Mouse (Mus musculus) myocyte (in vitro differentiated cells): ENCODE measurements around the gene Fut1.

Experiments
- MAX ChIP-seq: IDR thresholded peaks from one replicate; pipeline ENCODE4 v1.6.1; 2011; ENCODE audit warnings: low read depth, mild to moderate bottlenecking, control low read depth
- MYOD1 ChIP-seq, 3 experiments: IDR thresholded peaks; one replicate each; pipeline ENCODE4 v1.6.1; 2011; ENCODE audit warnings: control low read depth in 2 of 3, low read depth in 2 of 3, mild to moderate bottlenecking in 2 of 3, moderate library complexity in 1 of 3; ENCODE audit not compliant: insufficient read length in 2 of 3, control insufficient read depth in 1 of 3
- MYOG ChIP-seq, 3 experiments: IDR thresholded peaks; one replicate each; pipeline ENCODE4 v1.6.1; 2011; ENCODE audit warnings: control low read depth in 2 of 3, low read depth in 2 of 3, mild to moderate bottlenecking in 2 of 3; ENCODE audit not compliant: insufficient read length in 2 of 3, control insufficient read depth in 1 of 3, insufficient read depth in 1 of 3
- POLR2A ChIP-seq: IDR thresholded peaks from one replicate; pipeline ENCODE4 v1.6.1; 2011; ENCODE audit warnings: low read depth, mild to moderate bottlenecking, control low read depth, moderate library complexity; ENCODE audit not compliant: insufficient read length
- POLR2AphosphoS2 ChIP-seq: IDR thresholded peaks from one replicate; pipeline ENCODE4 v1.6.1; 2011; ENCODE audit warnings: low read depth, control low read depth; ENCODE audit not compliant: insufficient read length
- REST ChIP-seq: IDR thresholded peaks from one replicate; pipeline ENCODE4 v1.6.1; 2011; ENCODE audit warnings: mild to moderate bottlenecking, control low read depth, moderate library complexity; ENCODE audit not compliant: insufficient read depth, insufficient read length
- SRF ChIP-seq: IDR thresholded peaks from one replicate; pipeline ENCODE4 v1.6.1; 2011; ENCODE audit warnings: low read depth; ENCODE audit not compliant: control insufficient read depth, insufficient read length
- TCF12 ChIP-seq: IDR thresholded peaks from one replicate; pipeline ENCODE4 v1.6.1; 2011; ENCODE audit warnings: mild to moderate bottlenecking, control low read depth; ENCODE audit not compliant: poor library complexity, insufficient read depth, severe bottlenecking
- USF1 ChIP-seq: IDR thresholded peaks from one replicate; pipeline ENCODE4 v1.6.1; 2011; ENCODE audit warnings: low read depth, mild to moderate bottlenecking, control low read depth, moderate library complexity

DNA sequence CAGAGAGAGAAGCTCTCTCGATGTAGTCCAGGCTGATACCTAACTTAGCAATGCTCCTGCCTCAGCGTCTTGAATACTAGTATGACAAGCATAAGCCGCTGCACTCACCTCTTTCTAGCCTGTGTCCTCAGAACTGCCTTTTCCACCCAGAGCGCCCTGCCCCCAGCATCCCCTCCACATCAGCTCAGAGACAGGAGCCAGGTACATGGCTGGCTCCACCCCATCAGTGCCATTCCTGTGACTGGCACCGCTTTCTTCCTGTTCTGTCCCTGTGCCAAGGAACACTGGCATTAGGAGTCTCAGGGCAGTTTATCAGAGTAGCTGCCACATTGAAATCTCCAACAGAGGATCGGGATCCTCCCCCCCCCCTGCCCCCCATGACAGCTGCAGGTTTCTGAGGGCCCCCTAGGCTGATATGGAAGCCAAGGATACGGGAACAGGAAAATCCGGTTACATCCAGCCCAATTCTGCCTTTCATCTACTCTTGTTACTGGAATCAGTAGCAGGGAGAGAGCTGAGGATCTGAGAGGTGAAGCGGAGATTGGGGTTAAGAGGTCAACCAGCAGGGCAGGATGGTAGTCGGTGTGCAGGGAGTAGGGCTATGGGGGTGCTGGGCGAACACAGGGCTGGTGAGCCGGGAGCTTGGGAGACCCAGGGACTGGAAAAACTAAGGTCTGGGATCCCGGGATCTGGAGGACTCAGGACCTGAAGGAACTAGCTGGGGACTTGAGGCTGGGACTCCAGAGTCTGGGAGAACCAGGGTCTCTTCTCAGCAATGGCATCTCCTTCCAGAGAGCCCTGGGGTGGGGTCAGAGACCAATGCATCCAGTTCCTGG, 48.4 kb downstream of the Fut1 start:
- TF ChIP-seq POLR2A (no peak), POLR2AphosphoS2 (no peak), REST (no peak), TCF12 (no peak), USF1 (no peak), MAX (no peak), SRF (no peak), MYOG (IDR thresholded peaks at IDR 0.05; ENCODE audit: control insufficient read depth in 1 of 3, insufficient read depth in 1 of 3, insufficient read length in 2 of 3, low read depth in 2 of 3) (no peak), MYOD1 (IDR thresholded peaks at IDR 0.05; ENCODE audit: control insufficient read depth in 1 of 3, insufficient read length in 2 of 3, low read depth in 2 of 3) (no peak)
